9 mouse cellular contexts compared by ENCODE assay signal in genomic region chr11:114657737-114658136, GRCm38 (mm10). TPM values are rescaled to one million over a fixed set of nuclear protein-coding genes. Genes with fewer than 3 reads are reported as not detected.
A peak's percentile ranks its signal among the peaks of the same experiment; 100 is the strongest.
DNase-seq lines count a peak whose midpoint lies in the region; ATAC-seq and TF ChIP-seq lines count a peak whose summit lies in the region.
"Had no signal": no experiment of that assay in that cellular context is flagged by ENCODE, and none has a peak within 500 bp of the region (broad histone marks: within the 10 kb centered on the region; RNA-seq: fewer than 3 reads in every experiment).

No protein-coding gene starts in this region.

- no peak for ATAC-seq in heart, postnatal 0 days (ENCODE audit: insufficient read depth, low read depth)
- peak; percentile 25; the same call in 1 of the 2 replicates for ATAC-seq in midbrain, embryonic 16.5 days

- no peak overlapping the region for H3K9ac ChIP-seq in heart, postnatal 0 days (replicated peaks; ENCODE audit: low read depth, low read length)
- no peak overlapping the region for H3K9ac ChIP-seq in midbrain, embryonic 16.5 days (ENCODE audit: low read depth, low read length)

- H3K9me3 ChIP-seq in heart, postnatal 0 days (replicated peaks; ENCODE audit: control insufficient read depth, low read length), result no peaks in the 10 kb centered on the region
- H3K9me3 ChIP-seq in midbrain, embryonic 16.5 days (replicated peaks; ENCODE audit: control insufficient read depth, low read length, poor library complexity, severe bottlenecking), result no peaks in the 10 kb centered on the region
- H3K9me3 ChIP-seq: megakaryocyte, embryonic 14.5 days had no signal

- H3K27me3 ChIP-seq in heart, postnatal 0 days (ENCODE audit: control insufficient read depth, insufficient read depth, low read length), result peaks cover 4% of the 10 kb centered on the region
- H3K27me3 ChIP-seq in midbrain, embryonic 16.5 days (ENCODE audit: control insufficient read depth, insufficient read depth, low read depth, low read length), result no peaks in the 10 kb centered on the region; the same call in 1 of the 2 replicates

- no peak overlapping the region for H3K4me2 ChIP-seq in heart, postnatal 0 days (ENCODE audit: low read depth, low read length)
- no peak overlapping the region for H3K4me2 ChIP-seq in midbrain, embryonic 16.5 days (ENCODE audit: low read length)

- no peak for DNase-seq in heart, postnatal 0 days (ENCODE audit: low spot score)
- no peak for DNase-seq in heart, postnatal 25 days (ENCODE audit: low spot score)
- peak; percentile 54 to 56 for DNase-seq in CD8-positive naive resting alpha-beta T cell, adult 2 months (ENCODE audit: low read depth in 2 of 2, low spot score in 2 of 2)
- DNase-seq in cerebellum, adult 8-10 months, result peak; percentile 65
- peak; percentile 76 for DNase-seq in gastrocnemius, adult 2 months
- DNase-seq in left cerebral cortex, postnatal 4 days, result peak; percentile 80
- DNase-seq in thymus, postnatal 10 days (ENCODE audit: low spot score in 2 of 2), result peak; percentile 28 to 69

- H3K27ac ChIP-seq in heart, postnatal 0 days (ENCODE audit: low read depth), result no peak overlapping the region
- no peak overlapping the region for H3K27ac ChIP-seq in gastrocnemius, adult 2 months
- H3K27ac ChIP-seq in midbrain, embryonic 16.5 days (ENCODE audit: low read length), result 0 out of 2 replicates have a peak overlapping the region, but pooled peaks have one; percentile 26

- intact Hi-C loops in heart, postnatal 25 days (cut with DNase I), result no loop called here
- intact Hi-C loops in gastrocnemius, adult 2 months (cut with DNase I), result no loop called here
- intact Hi-C loops in left cerebral cortex, postnatal 4 days (cut with DNase I), result no loop called here

- 11% methylated on average over 7 of the region's 7 CpGs for WGBS in heart, postnatal 0 days
- 14% methylated on average over 7 of the region's 7 CpGs for WGBS in midbrain, embryonic 16.5 days

- no peaks in the 10 kb centered on the region for H3K4me1 ChIP-seq in heart, postnatal 0 days (ENCODE audit: control insufficient read depth, insufficient read depth)
- H3K4me1 ChIP-seq in midbrain, embryonic 16.5 days (ENCODE audit: control insufficient read depth, insufficient read depth, low read length), result peaks cover 10% of the 10 kb centered on the region; the same call in 1 of the 2 replicates

- no peaks in the 10 kb centered on the region for H3K36me3 ChIP-seq in heart, postnatal 0 days (replicated peaks; ENCODE audit: control insufficient read depth, insufficient read depth, low read length)
- H3K36me3 ChIP-seq in midbrain, embryonic 16.5 days (ENCODE audit: control insufficient read depth, insufficient read depth, low read length), result no peaks in the 10 kb centered on the region

- no peak overlapping the region for H3K4me3 ChIP-seq in heart, postnatal 0 days (ENCODE audit: low read depth, low read length)
- H3K4me3 ChIP-seq in gastrocnemius, adult 2 months, result no peak overlapping the region
- H3K4me3 ChIP-seq in midbrain, embryonic 16.5 days (ENCODE audit: low read depth, low read length), result no peak overlapping the region
- H3K4me3 ChIP-seq: megakaryocyte, embryonic 14.5 days had no signal

- TF ChIP-seq EP300 in heart, postnatal 0 days (IDR thresholded peaks at IDR 0.05; ENCODE audit: low read depth), result no peak

- TF ChIP-seq CTCF in heart, postnatal 0 days (IDR thresholded peaks at IDR 0.05; ENCODE audit: low read depth), result peak; percentile 46; the same call in 1 of the 2 replicates
- peak; percentile 73 for TF ChIP-seq CTCF in gastrocnemius, adult 2 months (IDR thresholded peaks at IDR 0.05)

RNA-seq across cellular contexts. Expression of gene Rpl38, which starts 10.6 kb away (rescaled TPM):
- total RNA-seq in heart, postnatal 0 days (2014; rRNA removed; ENCODE audit: low replicate concordance), result 331 and 650 TPM in 2 replicates
- polyA plus RNA-seq in heart, postnatal 0 days (2015; fragmentation: Nextera tagmentation; extraction: Ambion mirVana), result 773 and 797 TPM in 2 replicates
- total RNA-seq in heart, postnatal 25 days (2021), result 100 to 1,000 TPM; 532 to 566 TPM
- total RNA-seq in gastrocnemius, adult 2 months (2021), result 100 to 1,000 TPM; 544 to 670 TPM
- total RNA-seq in left cerebral cortex, postnatal 4 days (2021), result 1,000 to 10,000 TPM; 1,144 to 1,233 TPM
- 641 and 649 TPM in 2 replicates for polyA plus RNA-seq in midbrain, embryonic 16.5 days (2015; fragmentation: Nextera tagmentation; extraction: Ambion mirVana)

RNA-seq across cellular contexts. Expression of gene Ttyh2, which starts 17.5 kb away (rescaled TPM):
- 12.4 and 17.6 TPM in 2 replicates for total RNA-seq in heart, postnatal 0 days (2014; rRNA removed; ENCODE audit: low replicate concordance)
- 10.5 and 11.8 TPM in 2 replicates for polyA plus RNA-seq in heart, postnatal 0 days (2015; fragmentation: Nextera tagmentation; extraction: Ambion mirVana)
- 1 to 10 TPM; 5.3 to 5.8 TPM for total RNA-seq in heart, postnatal 25 days (2021)
- total RNA-seq in gastrocnemius, adult 2 months (2021), result 10 to 100 TPM; 15.7 to 17.4 TPM
- total RNA-seq in left cerebral cortex, postnatal 4 days (2021), result 10 to 100 TPM; 19.9 to 21.4 TPM
- polyA plus RNA-seq in midbrain, embryonic 16.5 days (2015; fragmentation: Nextera tagmentation; extraction: Ambion mirVana), result 29.2 and 30.9 TPM in 2 replicates

Comparison
In these comparisons a context has a peak if more than half of its experiments do, and no peak if none do; other contexts are left out.
1. DNase-seq: peak in CD8-positive naive resting alpha-beta T cell, adult 2 months (2 of 2), cerebellum, adult 8-10 months (single experiment), gastrocnemius, adult 2 months (single experiment), left cerebral cortex, postnatal 4 days (single experiment) and thymus, postnatal 10 days (2 of 2); none in heart, postnatal 0 days (single experiment) and heart, postnatal 25 days (single experiment).